Mouse (Mus musculus) retina, postnatal 7 days (tissue): ENCODE measurements at regions not wholly inside any gene's neighbourhood (a gene's known extent, or its start where the extent isn't known, plus 50 kb on each side); places are given as distances from the start of the nearest gene placed in this dataset.

Experiments
- DNase-seq: peaks from one replicate; pipeline ENCODE4 v3.0.0-alpha.2; 2012; ENCODE audit warnings: low read depth, low spot score

DNA sequence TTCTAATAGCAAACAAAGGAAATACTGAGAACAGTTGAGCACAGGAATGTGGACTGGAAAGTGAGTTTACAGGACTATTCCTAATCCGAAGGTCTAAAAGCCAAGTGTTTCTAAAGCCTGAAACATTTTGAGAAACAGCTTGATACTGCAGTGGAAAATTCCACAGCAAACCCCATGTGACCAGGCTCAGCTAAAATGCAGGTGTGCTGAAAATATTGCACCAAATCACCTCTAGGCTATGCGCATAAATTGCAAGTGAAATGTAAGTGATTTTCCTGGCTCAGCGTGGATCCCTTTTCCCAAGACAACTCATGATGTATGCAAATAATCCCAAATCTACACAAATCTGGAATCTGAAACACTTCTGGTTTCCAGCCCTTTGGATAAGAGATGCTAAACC, 57.1 kb upstream of the Tut7 start:
- DNase-seq: no peak

DNA sequence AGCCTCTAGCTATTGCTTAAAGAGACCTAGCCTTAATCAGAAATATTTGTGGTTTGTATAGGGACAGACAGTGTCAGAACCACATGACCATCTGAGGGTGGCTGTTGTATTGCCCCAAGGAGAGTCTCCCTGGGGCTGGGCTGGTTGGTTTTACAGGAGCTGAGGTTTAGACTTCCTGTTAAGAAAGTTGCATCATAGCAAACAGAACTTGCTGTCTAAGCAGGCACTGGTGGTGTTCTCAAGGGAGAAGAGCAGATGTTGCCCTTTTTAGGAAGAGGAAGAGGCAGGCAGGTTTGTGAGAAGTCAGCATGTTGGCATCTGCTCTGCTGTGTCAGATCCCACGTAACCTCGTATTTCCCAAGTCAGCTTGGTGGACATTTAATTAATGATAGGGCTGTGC, 52.7 kb upstream of the Tut7 start:
- no peak for DNase-seq

DNA sequence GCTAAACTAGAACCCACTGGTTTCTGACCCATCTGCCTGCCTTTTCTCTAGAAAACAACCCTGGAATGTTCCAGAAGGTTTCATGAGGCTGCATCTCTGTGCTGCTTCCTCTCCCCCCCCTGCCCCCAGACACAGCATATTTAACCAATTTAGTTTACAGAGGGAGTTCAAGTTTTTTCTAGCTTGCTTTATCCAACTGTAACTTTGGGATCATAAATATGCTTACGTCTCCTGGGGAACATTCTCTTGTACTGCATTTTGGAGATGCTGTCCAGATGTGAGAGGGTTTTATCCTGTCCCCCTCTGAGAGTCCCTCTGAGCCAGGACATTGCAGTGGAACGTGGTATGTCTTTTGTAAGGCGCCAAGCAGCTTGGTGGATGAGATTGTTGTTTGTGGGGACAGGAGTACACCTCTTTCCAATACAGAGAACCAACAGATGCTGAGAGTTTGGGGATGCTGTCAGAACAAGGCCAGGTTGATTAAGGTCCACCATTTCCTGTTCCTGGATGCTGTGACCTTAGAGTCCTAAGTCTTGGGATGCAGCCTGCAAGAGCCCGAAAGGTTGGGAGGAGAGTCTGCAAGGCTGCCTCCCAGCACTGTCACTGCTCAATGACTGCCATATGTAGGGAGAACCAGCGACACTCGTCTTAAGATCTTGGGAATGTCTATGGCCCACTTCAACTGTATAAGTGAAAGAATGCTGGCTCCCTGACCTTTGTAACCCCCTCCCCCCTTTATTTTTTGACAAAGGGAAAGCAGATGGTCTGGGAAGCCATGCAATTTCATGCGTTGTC, 51.4 kb upstream of the Tut7 start:
- DNase-seq: no peak
